Mouse (Mus musculus) C2C12 (cell line): ENCODE measurements around the gene Acap1.

Experiments used
- CTCF ChIP-seq: IDR thresholded peaks from one replicate; pipeline ENCODE4 v1.5.1; 2011; ENCODE audit not compliant: control insufficient read depth, insufficient read depth, insufficient read length
- USF1 ChIP-seq: IDR thresholded peaks from one replicate; pipeline ENCODE4 v1.6.1; 2011; ENCODE audit warnings: low read depth, mild to moderate bottlenecking, control low read depth, moderate library complexity

GRCm38 (mm10) chr11:69910781-69911560 lies 15.6 kb upstream of the Acap1 start:
- TF ChIP-seq USF1 (no peak), CTCF (no peak)
